Mouse (Mus musculus) megakaryocyte, adult 5-6 weeks (primary cell): ENCODE results near the gene Hagh. TPM values are rescaled to one million over a fixed set of nuclear protein-coding genes. Genes with fewer than 3 reads are reported as not detected.

Source experiments
- ATAC-seq: 2 replicates; pipeline ENCODE4 v1.8.0; 2016; ENCODE audit warnings: mild to moderate bottlenecking, inconsistent platforms; ENCODE audit not compliant: poor library complexity, severe bottlenecking
- total RNA-seq, 2 experiments: library from RNA; stranded (forward) in 1 of 2; stranded (reverse) in 1 of 2; fragments of 153-499, 151-499 nt in 1 of 2; fragments of 221-1000, 200-1000 nt in 1 of 2; gene quantifications; 2 replicates each; pipeline versions ENCODE4 v1.2.3 to v1.2.4; 2015 to 2017

Gene Hagh
- total RNA-seq, 2 experiments from 2014 or later: 25.0 to 29.5 TPM

- ATAC-seq: peak; percentile 1; the same call in 1 of the 2 replicates
These were observed 45.6 kb downstream of the Hagh start for GRCm38 (mm10) chr17:24885356-24886133.

- peak; percentile 94 for ATAC-seq
These were observed 46.4 kb downstream of the Hagh start, which contains the start of the genes Nubp2 and Spsb3 for GRCm38 (mm10) chr17:24886134-24886931. Gene Nubp2, minus strand, starts transcription at chr17:24886349. Gene Spsb3, plus strand, starts transcription at chr17:24886643.

DNA sequence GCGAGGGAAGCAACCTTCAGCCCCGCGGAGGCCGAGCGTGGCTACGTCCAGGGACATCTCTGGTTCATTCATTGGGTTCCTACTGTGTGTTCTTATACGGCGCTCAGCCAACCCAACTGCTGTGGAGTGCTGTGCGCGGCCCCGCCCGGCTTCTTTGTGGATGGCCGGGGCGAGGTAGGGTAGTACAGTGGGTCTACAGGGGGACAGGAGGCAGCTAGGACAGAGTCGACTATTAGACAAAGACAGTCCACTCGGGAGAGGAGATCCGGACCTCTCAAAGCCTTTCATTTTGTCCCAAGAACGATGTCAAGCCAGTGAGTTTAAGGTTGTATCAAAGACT, 47.0 kb downstream of the Hagh start:
- no peak for ATAC-seq

DNA sequence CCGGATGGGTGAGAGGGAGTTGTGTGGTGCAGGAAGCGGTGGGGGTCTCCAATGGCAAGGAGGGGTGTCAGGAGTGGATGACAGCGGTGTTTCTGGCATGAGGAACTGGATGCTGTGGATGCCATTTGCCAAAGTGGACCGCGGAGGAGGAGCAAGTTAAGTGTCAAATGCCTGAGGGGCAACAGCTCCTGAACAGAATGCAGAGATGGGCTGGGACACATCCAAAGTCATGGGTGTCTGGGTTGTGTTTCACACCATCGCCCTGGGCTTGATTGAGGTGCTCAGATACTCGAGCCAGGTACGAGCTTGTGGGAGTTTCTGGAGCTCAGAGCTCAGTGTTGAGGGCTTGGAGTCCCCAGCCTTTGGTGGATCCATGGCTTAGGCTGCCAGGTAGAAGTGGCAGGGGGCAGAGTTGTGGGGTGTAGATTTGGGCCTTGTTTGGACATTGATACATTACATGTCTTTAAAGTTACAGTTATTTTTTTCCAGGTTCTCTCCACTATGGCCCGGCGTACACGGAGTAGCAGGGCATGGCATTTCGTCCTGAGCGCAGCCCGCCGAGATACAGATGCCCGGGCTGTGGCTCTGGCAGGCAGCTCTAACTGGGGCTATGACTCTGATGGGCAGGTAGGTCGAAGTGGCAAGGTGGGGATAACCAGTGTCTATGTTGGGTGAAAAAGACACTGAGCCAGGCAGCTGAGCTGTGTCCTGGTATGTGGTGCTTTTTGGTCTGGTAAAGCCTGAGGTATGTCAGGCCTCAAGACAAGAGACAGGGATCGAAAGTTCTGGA, 47.5 kb downstream of the Hagh start:
- ATAC-seq: no peak

- ATAC-seq: no peak
These were observed 48.9 kb downstream of the Hagh start for GRCm38 (mm10) chr17:24888862-24889261.

DNA sequence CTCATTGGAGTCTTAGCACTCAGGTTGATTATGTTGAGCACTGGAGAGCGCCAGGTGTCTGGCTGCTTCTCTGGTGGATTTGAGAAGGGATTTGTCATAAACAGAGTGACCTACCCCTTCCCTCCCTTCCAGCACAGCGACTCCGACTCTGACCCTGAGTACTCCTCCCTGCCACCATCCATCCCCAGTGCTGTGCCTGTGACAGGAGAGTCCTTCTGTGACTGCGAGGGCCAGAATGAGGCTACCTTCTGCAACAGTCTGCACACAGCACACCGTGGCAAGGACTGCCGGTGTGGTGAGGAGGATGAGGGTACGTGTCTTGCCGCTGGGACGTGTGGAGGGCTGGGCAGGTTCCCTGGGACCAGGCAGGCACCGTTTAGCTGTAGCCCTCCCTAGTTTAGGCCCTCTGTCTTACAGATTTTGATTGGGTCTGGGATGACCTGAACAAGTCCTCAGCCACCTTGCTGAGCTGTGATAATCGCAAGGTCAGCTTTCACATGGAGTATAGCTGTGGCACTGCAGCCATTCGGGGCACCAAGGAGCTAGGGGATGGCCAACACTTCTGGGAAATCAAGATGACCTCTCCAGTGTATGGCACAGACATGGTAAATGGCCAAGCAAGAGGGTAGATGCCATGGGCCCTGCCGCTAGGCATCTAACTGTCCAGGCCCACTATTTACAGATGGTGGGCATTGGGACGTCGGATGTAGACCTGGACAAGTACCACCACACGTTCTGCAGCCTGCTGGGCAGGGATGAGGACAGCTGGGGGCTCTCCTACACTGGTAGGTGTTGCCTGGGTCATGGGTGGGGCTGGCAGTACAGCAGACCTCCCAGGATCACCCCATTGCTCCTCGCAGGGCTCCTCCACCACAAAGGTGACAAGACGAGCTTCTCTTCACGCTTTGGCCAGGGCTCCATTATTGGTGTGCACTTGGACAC, 50.5 kb downstream of the Hagh start:
- no peak for ATAC-seq

DNA sequence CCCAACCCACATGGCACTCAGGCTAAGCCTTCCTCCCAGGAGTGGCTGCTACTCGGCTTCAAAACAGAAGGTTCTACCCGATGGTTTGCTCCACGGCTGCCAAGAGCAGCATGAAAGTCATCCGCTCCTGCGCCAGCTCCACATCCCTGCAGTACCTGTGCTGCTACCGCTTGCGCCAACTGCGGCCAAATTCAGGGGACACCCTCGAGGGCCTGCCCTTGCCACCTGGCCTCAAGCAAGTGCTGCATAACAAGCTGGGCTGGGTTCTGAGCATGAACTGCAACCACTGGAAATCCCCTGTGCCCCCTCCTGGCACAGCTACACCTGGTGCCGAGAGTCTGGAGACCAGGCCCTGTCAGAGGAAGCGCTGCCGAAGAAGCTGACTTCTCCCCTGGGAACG, 51.4 kb downstream of the Hagh start:
- ATAC-seq: no peak

GRCm38 (mm10) chr17:24892785-24893184, 52.8 kb downstream of the Hagh start:
- ATAC-seq: no peak

- no peak for ATAC-seq
These were observed 53.3 kb downstream of the Hagh start for GRCm38 (mm10) chr17:24893276-24893675.

- ATAC-seq: peak; percentile 2; the same call in 1 of the 2 replicates
These were observed 54.4 kb downstream of the Hagh start for GRCm38 (mm10) chr17:24894061-24894994.

DNA sequence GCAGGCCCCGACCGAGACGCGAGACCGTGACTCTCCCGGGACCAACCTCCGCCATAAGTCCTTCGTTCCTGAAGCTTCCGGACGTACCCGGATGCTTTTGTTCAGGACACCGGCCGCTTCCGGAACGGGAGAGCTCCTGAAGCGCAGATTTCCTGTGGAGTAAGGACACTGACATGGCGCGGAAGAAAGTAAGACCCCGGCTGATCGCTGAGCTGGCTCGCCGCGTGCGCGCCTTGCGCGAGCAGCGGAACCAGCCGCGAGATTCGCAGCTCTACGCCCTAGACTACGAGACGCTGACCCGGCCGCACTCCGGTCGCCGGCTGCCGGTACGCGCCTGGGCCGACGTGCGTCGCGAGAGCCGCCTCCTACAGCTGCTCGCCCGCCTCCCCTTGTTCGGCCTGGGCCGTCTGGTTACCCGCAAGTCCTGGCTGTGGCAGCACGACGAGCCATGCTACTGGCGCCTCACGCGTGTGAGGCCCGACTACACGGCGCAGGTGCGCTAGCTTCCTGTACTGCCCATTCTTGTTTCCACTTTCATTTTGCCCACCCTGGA, 55.1 kb downstream of the Hagh start, which contains the start of the genes Eme2 and Mrps34:
Eme2 (minus strand) TSS at position 93 of the 553 bp plus-strand sequence.
Mrps34 (plus strand) TSS at position 122 of the 553 bp plus-strand sequence.
- peak; percentile 45 for ATAC-seq

DNA sequence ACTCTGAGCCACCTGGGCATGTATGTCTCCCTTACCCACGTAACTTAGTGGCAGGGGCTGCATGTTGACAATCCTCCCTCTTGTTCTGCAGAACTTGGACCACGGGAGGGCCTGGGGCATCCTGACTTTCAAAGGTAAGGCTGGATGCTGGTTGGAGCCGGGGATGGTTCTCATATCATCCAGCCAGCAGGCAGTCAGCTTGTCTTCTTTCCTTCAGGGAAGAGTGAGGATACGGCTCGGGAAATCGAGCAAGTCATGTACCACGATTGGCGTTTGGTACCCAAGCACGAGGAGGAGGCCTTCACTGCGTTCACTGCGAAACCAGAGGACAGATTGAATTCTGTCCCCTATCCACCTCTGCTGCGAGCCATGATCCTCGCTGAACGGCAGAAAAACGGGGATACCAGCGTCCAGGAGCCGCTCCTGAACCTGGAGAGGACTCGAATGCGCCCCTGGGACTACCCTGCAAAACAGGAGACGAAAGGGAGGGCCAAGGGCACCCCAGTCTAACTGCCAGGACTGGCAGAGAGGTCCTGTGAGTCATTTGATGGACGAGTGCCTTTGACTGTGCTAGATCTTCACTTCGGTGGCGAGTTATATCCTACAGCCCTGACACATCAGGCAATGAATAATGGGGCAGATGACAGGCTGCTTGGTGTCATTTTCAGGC, 55.8 kb downstream of the Hagh start:
- 0 out of 2 replicates have a peak, but pooled peaks have one; percentile 4 for ATAC-seq

GRCm38 (mm10) chr17:24896241-24896992, 56.5 kb downstream of the Hagh start, which contains the start of gene Nme3:
Gene Nme3, plus strand, starts transcription at chr17:24896500.
- peak; percentile 74 for ATAC-seq

GRCm38 (mm10) chr17:24896993-24897269, 57.0 kb downstream of the Hagh start:
- ATAC-seq: no peak

DNA sequence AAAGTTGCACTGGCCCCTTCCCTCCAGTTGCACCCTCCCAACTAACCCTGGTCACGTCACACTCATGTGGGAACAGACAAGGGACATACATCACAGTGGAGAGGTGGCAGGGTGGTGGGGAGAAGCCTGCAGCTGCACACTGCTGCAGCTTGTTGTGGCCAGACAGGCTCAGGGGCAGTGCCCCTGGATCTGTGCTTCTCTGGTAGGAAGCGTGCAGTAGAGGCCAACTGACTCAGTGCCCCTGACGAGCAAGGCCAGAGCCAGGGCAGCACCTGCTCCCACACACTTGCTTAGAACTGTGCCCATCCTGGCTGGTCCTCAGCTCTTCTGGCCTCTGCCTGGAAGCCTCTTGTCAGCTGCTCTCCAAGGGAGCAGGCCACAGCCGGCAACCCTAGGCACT, 57.7 kb downstream of the Hagh start:
- ATAC-seq: no peak

- no peak for ATAC-seq
These were observed 58.3 kb downstream of the Hagh start for GRCm38 (mm10) chr17:24898041-24898854.
